Comparison of ENCODE assay signal across 22 mouse cellular contexts in the genomic region with DNA sequence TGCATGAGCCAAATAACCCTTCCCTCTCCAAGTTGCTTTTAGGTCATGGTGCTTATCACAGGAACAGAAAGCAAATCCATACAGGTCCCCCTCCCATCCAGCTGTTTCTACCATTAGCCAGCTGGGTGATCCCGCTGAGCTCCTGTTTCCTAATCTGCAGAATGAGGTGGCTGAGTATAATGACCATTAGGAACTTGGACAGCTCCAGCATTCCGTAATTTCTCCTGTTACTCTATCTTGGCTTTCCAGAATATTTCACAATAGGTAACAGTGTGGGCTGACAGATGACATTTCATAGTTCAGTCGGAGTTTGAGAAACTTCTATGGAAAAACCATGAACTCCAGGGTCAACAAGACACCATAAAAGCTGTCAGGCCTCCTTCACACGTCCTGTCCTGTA.
A peak's percentile ranks its signal among the peaks of the same experiment; 100 is the strongest.
DNase-seq lines count a peak whose midpoint lies in the region; ATAC-seq and TF ChIP-seq lines count a peak whose summit lies in the region.
"Had no signal": no experiment of that assay in that cellular context is flagged by ENCODE, and none has a peak within 500 bp of the region (broad histone marks: within the 10 kb centered on the region; RNA-seq: fewer than 3 reads in every experiment).

No protein-coding gene starts in this region.

- DNase-seq in kidney, postnatal 0 days (ENCODE audit: low spot score), result peak; percentile 63
- no peak for DNase-seq in kidney, postnatal 4 days
- DNase-seq in NIH3T3 (ENCODE audit: low read depth), result peak; percentile 65
- peak; percentile 67 for DNase-seq in gonadal fat pad, adult 2 months (ENCODE audit: low read depth)
- peak; percentile 68 for DNase-seq in lung, postnatal 36 days
- no peak for DNase-seq in right cerebral cortex, postnatal 25 days
- DNase-seq in gastrocnemius, postnatal 10 days, result no peak
- DNase-seq: adrenal gland, adult 8-10 months; cerebellum, adult 9-11 months; gastrocnemius, adult 2 months; kidney, adult 2 months; kidney, postnatal 14 days; left cerebral cortex, postnatal 4 days; liver, embryonic 13.5 days; spleen, adult 18-20 months; thymus, adult 18-20 months had no signal

- no peaks in the 10 kb centered on the region for H3K4me1 ChIP-seq in kidney, postnatal 0 days (replicated peaks; ENCODE audit: insufficient read depth, low read length)
- H3K4me1 ChIP-seq: embryonic facial prominence, embryonic 13.5 days; liver, embryonic 13.5 days had no signal

- H3K27me3 ChIP-seq in kidney, postnatal 0 days (ENCODE audit: insufficient read depth, low read length), result no peaks in the 10 kb centered on the region
- H3K27me3 ChIP-seq: embryonic facial prominence, embryonic 13.5 days; forebrain, embryonic 15.5 days; liver, embryonic 13.5 days; midbrain, embryonic 13.5 days; neural tube, embryonic 13.5 days had no signal

- H3K4me2 ChIP-seq in kidney, postnatal 0 days (ENCODE audit: low read length), result no peak overlapping the region
- H3K4me2 ChIP-seq: embryonic facial prominence, embryonic 13.5 days; forebrain, embryonic 15.5 days; liver, embryonic 13.5 days; midbrain, embryonic 13.5 days; neural tube, embryonic 13.5 days had no signal

- no peak for ATAC-seq in kidney, postnatal 0 days (replicated peaks; ENCODE audit: low FRiP score, low read depth)
- ATAC-seq: forebrain, embryonic 15.5 days; inflammation-experienced regulatory T-cells, adult 6 months; midbrain, embryonic 13.5 days had no signal

- WGBS in kidney, postnatal 0 days, result 23% methylated on average over 4 of the region's 4 CpGs

- no peak overlapping the region for H3K27ac ChIP-seq in kidney, postnatal 0 days
- H3K27ac ChIP-seq: embryonic facial prominence, embryonic 13.5 days; forebrain, embryonic 15.5 days; gastrocnemius, adult 2 months; hindbrain, embryonic 10.5 days; liver, embryonic 13.5 days; midbrain, embryonic 13.5 days; neural tube, embryonic 13.5 days had no signal

- no peak overlapping the region for H3K4me3 ChIP-seq in kidney, postnatal 0 days (replicated peaks; ENCODE audit: low read depth, low read length)
- H3K4me3 ChIP-seq: embryonic facial prominence, embryonic 13.5 days; forebrain, embryonic 15.5 days; gastrocnemius, adult 2 months; hindbrain, embryonic 10.5 days; liver, embryonic 13.5 days; midbrain, embryonic 13.5 days; neural tube, embryonic 13.5 days had no signal

- TF ChIP-seq CTCF in kidney, postnatal 0 days (IDR thresholded peaks at IDR 0.05; ENCODE audit: low read depth), result no peak

- H3K9me3 ChIP-seq in kidney, postnatal 0 days (replicated peaks; ENCODE audit: low read length), result no peaks in the 10 kb centered on the region
- H3K9me3 ChIP-seq: embryonic facial prominence, embryonic 13.5 days; forebrain, embryonic 15.5 days; hindbrain, embryonic 10.5 days; liver, embryonic 13.5 days; midbrain, embryonic 13.5 days; neural tube, embryonic 13.5 days had no signal

- H3K36me3 ChIP-seq in kidney, postnatal 0 days (ENCODE audit: insufficient read depth, low read length), result no peaks in the 10 kb centered on the region
- H3K36me3 ChIP-seq: embryonic facial prominence, embryonic 13.5 days; forebrain, embryonic 15.5 days; hindbrain, embryonic 10.5 days; liver, embryonic 13.5 days; midbrain, embryonic 13.5 days; neural tube, embryonic 13.5 days had no signal

- no peak overlapping the region for H3K9ac ChIP-seq in kidney, postnatal 0 days (ENCODE audit: low read depth, low read length)
- H3K9ac ChIP-seq: embryonic facial prominence, embryonic 13.5 days; forebrain, embryonic 15.5 days; liver, embryonic 13.5 days; midbrain, embryonic 13.5 days; neural tube, embryonic 13.5 days had no signal

Comparison
In these comparisons a context has a peak if more than half of its experiments do, and no peak if none do; other contexts are left out.
1. DNase-seq: peak in kidney, postnatal 0 days (single experiment), NIH3T3 (single experiment), gonadal fat pad, adult 2 months (single experiment) and lung, postnatal 36 days (single experiment); none in kidney, postnatal 4 days (0 of 2), right cerebral cortex, postnatal 25 days (single experiment) and gastrocnemius, postnatal 10 days (single experiment).